Mouse (Mus musculus) spleen, postnatal 4 days (tissue): Measurements from ENCODE around the gene Hoxd11.

ENCODE experiments used
- DNase-seq, 2 experiments: peaks; one replicate each; pipeline ENCODE4 v3.0.0; 2022; ENCODE audit warnings: low spot score in 2 of 2

Hoxd11 gene

GRCm38 (mm10) chr2:74695813-74696430, 16.6 kb downstream of the Hoxd11 start:
- DNase-seq = no peak

DNA sequence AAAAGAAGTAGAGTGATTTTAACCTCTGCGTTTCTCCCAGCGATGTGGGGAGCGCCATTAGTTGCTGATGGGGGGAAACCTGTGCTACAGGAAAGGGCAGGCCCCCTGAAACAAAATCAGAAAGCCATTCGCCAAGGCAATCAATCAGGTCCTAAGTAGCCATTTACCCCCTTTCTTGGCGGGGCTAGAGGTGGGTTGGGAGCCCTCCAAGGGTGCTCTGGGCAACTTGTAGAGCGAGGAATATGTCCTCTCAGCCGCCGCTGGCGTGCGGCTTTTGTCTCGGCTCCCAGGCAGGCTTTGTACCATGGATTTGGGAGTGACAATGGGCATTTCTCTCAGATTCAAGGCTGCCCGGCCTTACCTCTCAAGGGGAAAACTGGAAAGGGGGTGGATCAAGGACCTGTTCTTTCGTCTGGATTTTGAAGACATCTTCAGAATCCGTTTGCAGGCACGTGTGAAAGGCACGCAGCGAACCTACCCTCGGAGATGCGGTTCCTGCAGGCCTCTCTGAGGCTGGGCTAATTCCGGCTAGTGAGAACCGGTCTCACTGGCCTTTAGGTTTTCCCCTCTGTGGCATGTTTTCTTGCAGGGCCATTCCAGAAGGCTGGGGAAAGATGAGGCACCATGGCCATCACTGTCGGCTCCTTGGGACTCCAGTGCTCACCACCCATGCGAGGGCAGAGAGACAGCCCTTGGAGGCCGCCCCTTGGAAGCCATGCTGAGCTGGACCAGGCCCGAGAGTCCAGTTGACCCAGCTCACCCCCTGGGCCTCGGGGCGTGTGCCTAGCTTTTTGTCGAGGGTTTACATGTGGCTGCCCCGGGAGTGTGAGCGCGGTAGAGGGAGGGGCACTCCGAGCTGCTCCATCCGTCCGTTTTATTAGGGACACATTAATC, 17.3 kb downstream of the Hoxd11 start:
- DNase-seq = no peak

DNA sequence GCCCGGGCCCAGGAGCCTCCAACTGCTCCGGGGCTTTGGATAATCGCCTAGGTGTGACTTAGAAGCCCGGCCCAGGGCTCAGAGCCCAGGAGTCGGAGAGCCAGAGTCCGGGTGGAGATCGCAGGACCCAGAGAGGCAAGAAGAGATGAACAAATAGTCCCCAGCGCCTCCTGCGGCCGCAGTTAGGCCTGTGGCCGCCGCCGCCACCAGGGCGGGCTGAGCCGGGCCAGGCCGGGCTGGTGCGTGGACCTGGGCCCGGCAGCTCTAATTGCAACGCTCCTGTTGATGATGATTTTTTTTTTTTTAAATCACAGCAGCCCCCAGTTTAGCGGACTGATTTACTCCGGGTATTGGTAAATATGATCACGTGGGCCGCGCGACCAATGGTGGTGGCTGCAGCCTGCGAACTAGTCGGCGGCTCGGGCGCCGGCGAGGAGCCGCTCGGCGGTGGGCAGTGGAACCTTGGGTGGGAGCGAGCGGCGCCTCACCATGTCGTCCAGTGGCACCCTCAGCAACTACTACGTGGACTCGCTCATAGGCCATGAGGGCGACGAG, 18.3 kb downstream of the Hoxd11 start, which contains the start of gene Hoxd9:
TSS of gene Hoxd9 (plus strand) at position 161 of the 555 bp plus-strand sequence.
- DNase-seq = no peak

- DNase-seq = no peak
Observed at GRCm38 (mm10) chr2:74698201-74699052, 19.1 kb downstream of the Hoxd11 start.

GRCm38 (mm10) chr2:74699053-74699430, 19.7 kb downstream of the Hoxd11 start:
- no peak for DNase-seq

GRCm38 (mm10) chr2:74699664-74700545, 20.5 kb downstream of the Hoxd11 start:
- DNase-seq = no peak

- no peak for DNase-seq
Observed at GRCm38 (mm10) chr2:74700546-74701112, 21.3 kb downstream of the Hoxd11 start.

GRCm38 (mm10) chr2:74701949-74702819, 22.8 kb downstream of the Hoxd11 start:
- DNase-seq = peak; percentile 44 to 77

DNA sequence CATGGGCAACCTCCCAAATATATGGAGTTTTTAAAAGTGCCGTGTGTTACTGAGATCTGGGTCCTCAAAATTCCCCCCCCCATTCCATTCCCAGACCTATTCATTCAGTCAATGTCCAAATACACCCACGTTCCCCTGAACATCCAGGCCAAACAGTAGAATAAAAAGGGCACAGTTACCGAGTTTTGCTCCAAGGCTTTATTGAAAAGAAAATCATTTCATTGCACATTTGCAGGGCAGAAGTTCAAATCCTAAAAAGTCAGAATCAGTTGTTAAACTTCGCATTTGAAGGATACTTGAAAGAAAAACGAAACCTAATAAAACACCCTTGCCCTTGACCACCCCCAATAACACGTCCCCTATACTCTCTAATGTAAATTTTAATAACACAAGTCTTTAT, 23.5 kb downstream of the Hoxd11 start:
- DNase-seq = no peak

- DNase-seq = peak in 1 of 2 experiments; percentile 43
Observed at GRCm38 (mm10) chr2:74703317-74703716, 24.0 kb downstream of the Hoxd11 start.

DNA sequence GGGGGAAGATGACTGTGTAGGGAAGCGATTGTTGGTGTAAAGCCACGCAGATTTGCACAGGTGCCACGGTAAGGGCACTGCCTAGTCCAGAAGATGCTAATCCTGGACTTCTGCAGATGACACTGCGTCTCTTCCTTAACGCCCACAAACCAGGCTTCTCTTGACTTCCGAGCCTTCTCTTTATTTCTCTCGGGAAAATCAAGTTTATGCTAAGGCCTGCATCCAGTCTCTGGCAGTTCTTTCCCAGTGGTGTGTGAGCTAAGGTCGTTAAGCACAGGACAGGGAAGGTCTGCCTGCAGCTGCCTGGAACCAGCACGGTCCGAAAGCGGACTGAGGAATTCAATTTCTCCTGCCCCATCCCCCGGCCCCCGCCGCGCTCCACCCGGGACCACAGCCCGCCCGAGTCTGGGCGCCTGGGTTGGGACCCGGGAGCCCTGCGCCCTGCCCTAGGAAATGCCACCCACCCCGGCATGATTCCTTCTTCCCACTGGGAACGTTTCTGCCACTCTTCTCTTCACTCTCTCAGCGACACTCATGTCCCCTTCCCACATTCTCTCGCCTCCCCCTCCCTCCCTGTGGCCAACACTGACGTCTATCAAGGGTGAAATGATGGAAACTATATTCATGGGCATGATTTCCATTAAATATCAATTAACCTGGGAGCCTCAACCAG, 24.5 kb downstream of the Hoxd11 start:
- DNase-seq = peak in 1 of 2 experiments; percentile 59

GRCm38 (mm10) chr2:74704393-74704998, 25.1 kb downstream of the Hoxd11 start, which contains the start of gene Hoxd8:
Gene Hoxd8 (plus strand): TSS chr2:74704615.
- peak in 1 of 2 experiments; percentile 61 for DNase-seq

GRCm38 (mm10) chr2:74704999-74705466, 25.7 kb downstream of the Hoxd11 start:
- peak in 1 of 2 experiments; percentile 57 for DNase-seq

GRCm38 (mm10) chr2:74705467-74706089, 26.2 kb downstream of the Hoxd11 start:
- peak in 1 of 2 experiments; percentile 60 for DNase-seq

- no peak for DNase-seq
Observed at GRCm38 (mm10) chr2:74706393-74706960, 27.1 kb downstream of the Hoxd11 start.

DNA sequence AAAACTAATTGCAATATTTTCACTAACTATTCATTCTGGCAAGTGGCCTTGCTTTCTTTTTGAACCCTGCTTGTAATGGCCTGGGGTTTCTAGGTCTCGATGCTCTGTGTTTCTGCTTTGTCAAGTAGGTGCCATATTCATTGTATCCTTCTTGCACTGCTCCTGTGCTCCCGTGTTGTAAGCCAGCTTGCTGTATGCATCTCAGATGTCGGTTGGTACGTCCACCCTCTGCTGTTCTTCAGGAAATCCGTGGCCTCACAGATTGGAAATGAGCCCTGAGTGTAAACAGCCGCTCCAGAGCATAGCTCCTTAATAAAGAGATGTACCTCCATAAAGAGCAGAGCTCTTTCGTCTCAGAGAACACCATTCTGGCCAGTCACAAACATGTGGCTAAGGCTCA, 28.2 kb downstream of the Hoxd11 start:
- DNase-seq = no peak

GRCm38 (mm10) chr2:74708676-74709075, 29.3 kb downstream of the Hoxd11 start:
- no peak for DNase-seq
